Mouse (Mus musculus): ENCODE measurements around the gene Sdk1. TPM values are rescaled to one million over a fixed set of nuclear protein-coding genes. Genes with fewer than 3 reads are reported as not detected.
A peak's percentile ranks its signal among the peaks of the same experiment; 100 is the strongest.

Gene Sdk1
- polyA plus RNA-seq, 1 experiment from 2014 or later, result 3.4 TPM

DNA sequence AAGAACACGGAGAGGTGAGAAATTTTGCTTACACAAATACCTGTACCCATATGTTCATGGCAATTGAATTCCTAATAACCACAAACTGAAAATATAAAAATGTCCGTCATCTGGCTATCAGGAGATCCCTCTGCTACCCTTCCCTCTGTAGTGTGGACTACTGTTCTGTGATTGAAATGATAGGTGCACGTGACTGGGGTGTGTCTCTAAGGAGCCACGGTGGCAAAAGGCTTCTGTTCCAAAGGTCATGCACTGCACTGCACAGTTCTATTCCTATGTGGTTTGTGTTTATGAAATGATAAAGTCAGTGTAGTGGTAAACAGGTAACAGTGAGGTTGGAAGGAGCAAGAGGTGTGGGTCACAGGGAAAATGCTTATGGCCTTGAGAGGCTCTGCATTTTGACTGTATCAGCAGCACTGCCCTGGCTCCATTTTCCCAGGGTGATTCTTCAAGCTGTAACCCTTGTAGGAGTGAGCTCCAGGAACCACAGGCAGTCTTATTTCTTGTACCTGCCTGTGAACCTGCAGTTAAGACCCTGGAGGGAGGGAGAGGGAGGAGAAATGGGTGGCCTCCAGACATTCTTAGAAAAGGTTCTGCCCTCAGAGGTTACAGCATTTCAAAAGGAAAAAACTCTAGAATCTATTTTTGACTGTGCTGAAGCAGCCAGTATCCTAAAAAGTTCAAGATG lies 410.5 kb downstream of the Sdk1 start:
- Histone ChIP-seq H3K9me3 (replicated peaks; ENCODE audit: control insufficient read depth, low read length) (no peaks in the 10 kb centered on the region), H3K27me3 (ENCODE audit: control insufficient read depth, insufficient read depth, low read length) (no peaks in the 10 kb centered on the region), H3K4me1 (ENCODE audit: control insufficient read depth, insufficient read depth, low read length) (no peaks in the 10 kb centered on the region), H3K27ac (ENCODE audit: low read length) (no peak overlapping the region), H3K4me2 (ENCODE audit: low read depth, low read length) (no peak overlapping the region), H3K36me3 (ENCODE audit: control insufficient read depth, insufficient read depth, low read length) (no peaks in the 10 kb centered on the region), H3K4me3 (replicated peaks; ENCODE audit: low read length) (no peak overlapping the region), H3K9ac (ENCODE audit: low read length) (no peak overlapping the region)
- ATAC-seq (ENCODE audit: insufficient read depth, low FRiP score), result no peak
- 78% methylated on average over 4 of the region's 4 CpGs for WGBS

DNA sequence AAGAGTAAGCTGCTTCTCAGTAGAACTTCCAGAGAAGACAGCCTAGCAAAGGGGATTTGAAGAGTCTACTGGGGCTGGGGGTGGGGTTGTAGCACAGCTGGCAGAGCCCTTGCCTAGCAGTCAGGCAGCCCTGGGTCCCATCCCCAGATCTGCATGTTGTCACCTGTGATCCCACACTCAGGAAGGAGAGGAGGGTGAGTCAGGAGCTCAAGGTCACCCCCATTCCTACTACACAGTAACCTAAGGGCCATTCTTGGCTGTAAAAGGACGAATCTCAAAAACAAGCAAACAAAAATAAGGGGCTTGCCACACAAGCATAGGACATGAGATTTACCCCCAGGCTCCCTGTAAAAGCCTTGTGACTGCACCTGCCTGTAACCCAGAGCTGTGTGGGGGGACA lies 435.1 kb downstream of the Sdk1 start:
- no peaks in the 10 kb centered on the region for H3K27me3 ChIP-seq (ENCODE audit: control insufficient read depth, insufficient read depth, low read length)
- no peak overlapping the region for H3K4me2 ChIP-seq (ENCODE audit: low read depth, low read length)
- no peak for ATAC-seq (ENCODE audit: insufficient read depth, low FRiP score)
- WGBS, result 75% methylated on average over 1 of the region's 1 CpGs
- H3K9ac ChIP-seq (ENCODE audit: low read length), result no peak overlapping the region
- no peaks in the 10 kb centered on the region for H3K4me1 ChIP-seq (ENCODE audit: control insufficient read depth, insufficient read depth, low read length)
- H3K9me3 ChIP-seq (replicated peaks; ENCODE audit: control insufficient read depth, low read length), result 0 out of 2 replicates have a peak, but pooled peaks cover 4% of the 10 kb centered on the region
- H3K27ac ChIP-seq (ENCODE audit: low read length), result no peak overlapping the region
- no peaks in the 10 kb centered on the region for H3K36me3 ChIP-seq (ENCODE audit: control insufficient read depth, insufficient read depth, low read length)
- H3K4me3 ChIP-seq (replicated peaks; ENCODE audit: low read length), result no peak overlapping the region

DNA sequence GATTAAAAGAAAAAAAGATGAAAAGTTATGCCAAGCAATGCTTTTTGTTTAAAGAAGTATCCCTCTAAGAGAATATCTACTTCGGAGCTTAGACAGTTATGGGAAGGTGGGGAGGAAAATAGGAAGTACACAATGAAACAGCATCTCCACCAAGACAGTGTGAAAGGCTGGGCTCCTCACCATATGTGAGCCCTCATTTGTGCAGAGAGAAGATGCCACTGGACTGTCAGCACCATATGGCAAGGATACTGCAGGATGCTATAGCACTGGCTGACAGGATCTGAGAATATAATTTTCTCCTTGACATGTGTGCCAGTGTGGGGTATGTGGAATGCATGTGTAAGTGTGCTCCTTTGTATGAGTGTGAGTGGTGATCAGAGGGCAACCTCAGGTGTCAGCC lies 435.7 kb downstream of the Sdk1 start:
- Histone ChIP-seq H3K4me1 (ENCODE audit: control insufficient read depth, insufficient read depth, low read length) (no peaks in the 10 kb centered on the region), H3K4me3 (replicated peaks; ENCODE audit: low read length) (no peak overlapping the region), H3K36me3 (ENCODE audit: control insufficient read depth, insufficient read depth, low read length) (no peaks in the 10 kb centered on the region), H3K4me2 (ENCODE audit: low read depth, low read length) (no peak overlapping the region), H3K27ac (ENCODE audit: low read length) (no peak overlapping the region), H3K9me3 (replicated peaks; ENCODE audit: control insufficient read depth, low read length) (0 out of 2 replicates have a peak, but pooled peaks cover 4% of the 10 kb centered on the region), H3K9ac (ENCODE audit: low read length) (no peak overlapping the region), H3K27me3 (ENCODE audit: control insufficient read depth, insufficient read depth, low read length) (no peaks in the 10 kb centered on the region)
- ATAC-seq (ENCODE audit: insufficient read depth, low FRiP score), result no peak
- WGBS, result 82% methylated on average over 1 of the region's 1 CpGs

DNA sequence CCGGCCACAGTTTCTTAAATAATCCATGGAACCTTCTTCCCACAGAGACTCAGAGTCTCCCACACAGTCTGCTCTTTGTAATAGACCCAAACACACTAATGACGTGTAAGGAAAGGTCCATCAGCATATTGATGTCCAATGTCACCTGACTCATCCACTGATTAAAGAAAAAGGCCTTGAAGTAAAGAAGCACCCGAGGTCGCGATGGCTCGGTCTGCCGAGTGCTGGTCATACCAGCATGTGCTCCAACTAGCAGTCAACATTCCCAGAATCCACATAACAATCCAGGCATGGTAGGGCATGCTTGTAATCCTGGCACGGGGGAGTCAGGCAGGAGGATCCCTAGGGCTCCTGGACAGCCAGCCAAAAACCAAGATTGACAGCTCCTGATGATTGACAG lies 436.6 kb downstream of the Sdk1 start:
- 0 out of 2 replicates have a peak, but pooled peaks cover 1% of the 10 kb centered on the region for H3K9me3 ChIP-seq (replicated peaks; ENCODE audit: control insufficient read depth, low read length)
- 88% methylated on average over 8 of the region's 8 CpGs for WGBS
- no peak overlapping the region for H3K9ac ChIP-seq (ENCODE audit: low read length)
- H3K4me3 ChIP-seq (replicated peaks; ENCODE audit: low read length), result no peak overlapping the region
- no peaks in the 10 kb centered on the region for H3K36me3 ChIP-seq (ENCODE audit: control insufficient read depth, insufficient read depth, low read length)
- no peak overlapping the region for H3K4me2 ChIP-seq (ENCODE audit: low read depth, low read length)
- no peaks in the 10 kb centered on the region for H3K27me3 ChIP-seq (ENCODE audit: control insufficient read depth, insufficient read depth, low read length)
- no peaks in the 10 kb centered on the region for H3K4me1 ChIP-seq (ENCODE audit: control insufficient read depth, insufficient read depth, low read length)
- H3K27ac ChIP-seq (ENCODE audit: low read length), result no peak overlapping the region
- no peak for ATAC-seq (ENCODE audit: insufficient read depth, low FRiP score)

DNA sequence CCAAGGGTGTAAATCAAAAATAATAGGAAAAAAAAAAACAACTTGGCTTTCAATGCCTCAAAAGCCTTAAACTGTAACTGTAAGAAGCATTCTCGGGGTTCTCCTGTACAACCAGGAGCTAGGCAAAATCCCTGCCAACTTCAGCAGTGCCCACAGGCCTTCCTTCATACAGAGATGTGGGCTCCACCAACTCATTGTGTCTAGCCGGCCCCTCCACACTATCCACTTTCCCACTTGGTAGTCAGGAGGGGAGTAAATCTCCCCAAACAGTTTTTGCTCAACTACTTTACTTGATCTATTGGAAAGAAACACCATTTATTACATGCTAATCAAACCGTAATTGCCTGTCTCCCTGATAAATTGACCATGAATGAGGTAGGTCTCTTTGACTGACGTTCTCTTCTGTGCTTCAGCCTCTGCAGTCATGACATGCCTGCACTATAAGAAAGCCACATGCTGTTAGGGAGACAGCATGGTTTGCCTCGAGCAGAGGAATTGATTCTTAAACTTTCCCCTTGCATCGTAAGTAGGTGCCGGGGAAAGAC lies 445.7 kb downstream of the Sdk1 start:
- Histone ChIP-seq H3K4me2 (ENCODE audit: low read depth, low read length) (no peak overlapping the region), H3K27me3 (ENCODE audit: control insufficient read depth, insufficient read depth, low read length) (no peaks in the 10 kb centered on the region), H3K9ac (ENCODE audit: low read length) (no peak overlapping the region), H3K4me1 (ENCODE audit: control insufficient read depth, insufficient read depth, low read length) (no peaks in the 10 kb centered on the region), H3K4me3 (replicated peaks; ENCODE audit: low read length) (no peak overlapping the region), H3K36me3 (ENCODE audit: control insufficient read depth, insufficient read depth, low read length) (no peaks in the 10 kb centered on the region), H3K9me3 (replicated peaks; ENCODE audit: control insufficient read depth, low read length) (no peaks in the 10 kb centered on the region), H3K27ac (ENCODE audit: low read length) (no peak overlapping the region)
- WGBS, result 49% methylated on average over 7 of the region's 7 CpGs
- no peak for ATAC-seq (ENCODE audit: insufficient read depth, low FRiP score)

DNA sequence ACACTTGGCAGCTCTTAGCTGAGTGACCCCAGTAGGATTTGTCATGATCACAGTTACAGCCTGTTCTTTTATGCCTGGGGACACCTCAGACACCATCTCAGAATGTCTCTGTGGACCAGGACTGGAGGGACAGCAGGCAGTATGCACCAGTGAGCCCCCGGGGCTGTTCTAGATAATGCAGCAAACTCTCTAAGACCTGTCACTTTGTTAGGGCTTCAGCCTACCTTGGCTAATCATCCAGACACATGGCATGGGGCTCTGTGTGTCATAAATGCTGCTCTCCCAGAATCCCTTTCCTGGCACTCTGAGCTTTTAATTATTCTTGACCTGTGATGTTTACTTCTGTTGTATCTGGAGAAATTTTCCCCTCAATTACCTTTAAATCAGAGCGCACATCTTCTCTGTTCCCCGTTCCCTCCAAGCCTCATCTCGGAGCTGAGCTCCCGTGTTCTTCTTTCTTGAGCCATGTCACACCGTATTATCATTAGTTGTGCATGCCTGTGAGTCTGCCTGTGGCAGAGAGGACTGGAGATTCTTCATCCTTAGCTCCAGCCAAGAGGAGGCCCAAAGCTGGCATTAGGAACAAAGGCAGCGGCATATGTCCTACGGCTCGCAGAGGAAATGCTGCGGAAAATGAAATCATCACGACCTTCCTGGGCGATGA lies 448.3 kb downstream of the Sdk1 start:
- H3K4me2 ChIP-seq (ENCODE audit: low read depth, low read length), result no peak overlapping the region
- H3K27me3 ChIP-seq (ENCODE audit: control insufficient read depth, insufficient read depth, low read length), result no peaks in the 10 kb centered on the region
- H3K36me3 ChIP-seq (ENCODE audit: control insufficient read depth, insufficient read depth, low read length), result no peaks in the 10 kb centered on the region
- H3K27ac ChIP-seq (ENCODE audit: low read length), result no peak overlapping the region
- 92% methylated on average over 12 of the region's 12 CpGs for WGBS
- H3K9ac ChIP-seq (ENCODE audit: low read length), result no peak overlapping the region
- no peak for ATAC-seq (ENCODE audit: insufficient read depth, low FRiP score)
- H3K4me3 ChIP-seq (replicated peaks; ENCODE audit: low read length), result no peak overlapping the region
- H3K4me1 ChIP-seq (ENCODE audit: control insufficient read depth, insufficient read depth, low read length), result no peaks in the 10 kb centered on the region
- no peaks in the 10 kb centered on the region for H3K9me3 ChIP-seq (replicated peaks; ENCODE audit: control insufficient read depth, low read length)

DNA sequence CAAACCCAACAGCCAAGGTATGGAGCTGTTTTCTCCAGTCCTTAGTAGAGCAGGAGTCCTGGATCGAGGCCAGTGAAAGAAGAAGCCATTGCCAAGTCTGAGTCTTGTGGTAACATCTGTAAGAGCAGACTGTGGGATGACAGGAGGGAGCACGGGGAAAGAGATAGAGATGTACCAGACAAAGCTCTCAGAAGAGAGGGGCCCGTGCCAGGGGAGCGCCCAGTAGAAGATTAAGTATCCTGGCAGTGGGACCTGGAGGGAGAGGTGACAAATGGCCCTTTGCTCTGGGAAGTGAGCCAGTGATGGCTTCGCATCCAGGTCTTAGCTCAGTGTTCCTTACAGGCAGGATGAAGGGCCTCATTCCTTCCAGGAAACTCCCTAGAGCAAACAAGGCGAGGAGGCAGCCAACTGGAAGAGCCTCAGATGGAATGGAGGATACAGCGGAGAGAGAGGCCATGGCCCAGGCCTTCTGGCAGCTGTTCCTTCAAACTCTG lies 450.2 kb downstream of the Sdk1 start:
- ATAC-seq (ENCODE audit: insufficient read depth, low FRiP score), result peak; percentile 88
- H3K4me1 ChIP-seq (ENCODE audit: control insufficient read depth, insufficient read depth, low read length), result no peaks in the 10 kb centered on the region
- H3K27ac ChIP-seq (ENCODE audit: low read length), result peak overlapping the region; percentile 15; the same call in 1 of the 2 replicates
- H3K9ac ChIP-seq (ENCODE audit: low read length), result no peak overlapping the region
- H3K27me3 ChIP-seq (ENCODE audit: control insufficient read depth, insufficient read depth, low read length), result no peaks in the 10 kb centered on the region
- no peak overlapping the region for H3K4me2 ChIP-seq (ENCODE audit: low read depth, low read length)
- no peaks in the 10 kb centered on the region for H3K36me3 ChIP-seq (ENCODE audit: control insufficient read depth, insufficient read depth, low read length)
- 54% methylated on average over 7 of the region's 7 CpGs for WGBS
- H3K4me3 ChIP-seq (replicated peaks; ENCODE audit: low read length), result no peak overlapping the region
- no peaks in the 10 kb centered on the region for H3K9me3 ChIP-seq (replicated peaks; ENCODE audit: control insufficient read depth, low read length)

DNA sequence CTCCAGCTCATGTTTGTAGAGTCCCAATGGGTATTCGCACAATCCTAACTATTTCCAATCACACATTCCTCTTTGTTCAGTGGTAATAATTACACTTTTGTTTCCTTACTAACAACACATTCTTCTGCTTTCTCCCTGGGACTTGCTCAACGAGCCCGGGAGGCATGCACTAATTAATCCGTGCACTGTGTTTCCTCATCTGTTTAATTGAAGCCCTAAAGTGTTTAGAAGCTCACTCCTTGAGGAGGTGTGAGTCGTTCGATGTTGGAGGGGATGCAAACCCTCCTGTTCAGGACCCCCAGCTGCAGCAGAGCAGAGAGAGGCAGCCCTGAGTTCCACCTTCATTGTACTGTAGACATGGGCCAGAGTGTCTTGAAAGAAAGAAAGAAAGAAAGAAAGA lies 452.4 kb downstream of the Sdk1 start:
- Histone ChIP-seq H3K4me3 (replicated peaks; ENCODE audit: low read length) (no peak overlapping the region), H3K27ac (ENCODE audit: low read length) (no peak overlapping the region), H3K9me3 (replicated peaks; ENCODE audit: control insufficient read depth, low read length) (no peaks in the 10 kb centered on the region), H3K9ac (ENCODE audit: low read length) (no peak overlapping the region), H3K36me3 (ENCODE audit: control insufficient read depth, insufficient read depth, low read length) (no peaks in the 10 kb centered on the region), H3K4me1 (ENCODE audit: control insufficient read depth, insufficient read depth, low read length) (no peaks in the 10 kb centered on the region), H3K4me2 (ENCODE audit: low read depth, low read length) (no peak overlapping the region), H3K27me3 (ENCODE audit: control insufficient read depth, insufficient read depth, low read length) (no peaks in the 10 kb centered on the region)
- WGBS, result 66% methylated on average over 6 of the region's 6 CpGs
- no peak for ATAC-seq (ENCODE audit: insufficient read depth, low FRiP score)

DNA sequence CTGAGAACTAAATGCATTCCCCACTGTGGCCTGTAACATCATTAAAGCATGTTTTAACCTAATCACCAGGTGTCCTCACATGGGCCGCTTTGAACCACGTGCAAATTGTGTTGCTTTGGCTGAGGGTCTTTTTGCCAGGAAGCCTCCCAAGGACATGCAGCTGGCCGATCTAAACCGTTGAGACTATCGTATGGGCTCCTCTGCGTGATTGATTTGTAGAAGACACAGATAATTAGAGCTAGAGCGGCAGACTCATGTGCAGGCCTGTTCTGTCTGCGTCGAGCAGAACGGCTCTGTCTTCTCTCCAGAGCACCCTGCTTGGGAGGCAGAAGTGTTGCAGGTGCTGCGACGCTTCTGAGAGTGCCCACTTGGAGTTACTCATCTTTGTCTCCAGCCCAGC lies 453.6 kb downstream of the Sdk1 start:
- Histone ChIP-seq H3K27ac (ENCODE audit: low read length) (no peak overlapping the region), H3K4me3 (replicated peaks; ENCODE audit: low read length) (no peak overlapping the region), H3K27me3 (ENCODE audit: control insufficient read depth, insufficient read depth, low read length) (no peaks in the 10 kb centered on the region), H3K9me3 (replicated peaks; ENCODE audit: control insufficient read depth, low read length) (no peaks in the 10 kb centered on the region), H3K36me3 (ENCODE audit: control insufficient read depth, insufficient read depth, low read length) (no peaks in the 10 kb centered on the region), H3K4me2 (ENCODE audit: low read depth, low read length) (no peak overlapping the region), H3K9ac (ENCODE audit: low read length) (no peak overlapping the region), H3K4me1 (ENCODE audit: control insufficient read depth, insufficient read depth, low read length) (no peaks in the 10 kb centered on the region)
- 49% methylated on average over 12 of the region's 12 CpGs for WGBS
- no peak for ATAC-seq (ENCODE audit: insufficient read depth, low FRiP score)
